Mouse (Mus musculus) E14TG2a.4 (cell line): ENCODE data around the gene Npas3.

ENCODE experiments used
- H3K27me3 ChIP-seq: 2 replicates; pipeline ENCODE4 v1.6.1; 2014; ENCODE audit warnings: low read length, control low read depth; ENCODE audit not compliant: insufficient read depth
- H3K36me3 ChIP-seq: 2 replicates; pipeline ENCODE4 v1.6.1; 2014; ENCODE audit warnings: low read length, control low read depth; ENCODE audit not compliant: insufficient read depth
- H3K4me1 ChIP-seq: replicated peaks from 2 replicates; pipeline ENCODE4 v1.6.1; 2014; ENCODE audit warnings: low read depth, low read length, control low read depth
- H3K4me3 ChIP-seq: replicated peaks from 2 replicates; pipeline ENCODE4 v1.5.1; 2014; ENCODE audit warnings: mild to moderate bottlenecking, low read length
- H3K9me3 ChIP-seq: 2 replicates; pipeline ENCODE4 v1.6.1; 2014; ENCODE audit warnings: low read length, control low read depth
- CTCF ChIP-seq: conservative IDR thresholded peaks from 2 replicates; pipeline ENCODE4 v1.5.1; 2014; ENCODE audit warnings: low read length
- NANOG ChIP-seq: IDR thresholded peaks from 2 replicates; pipeline ENCODE4 v1.6.1; 2014; ENCODE audit warnings: borderline replicate concordance, low read length, mixed read lengths
- POU5F1 ChIP-seq: IDR thresholded peaks from 2 replicates; pipeline ENCODE4 v1.6.1; 2014; ENCODE audit warnings: low read length, borderline replicate concordance

The Npas3 gene

DNA sequence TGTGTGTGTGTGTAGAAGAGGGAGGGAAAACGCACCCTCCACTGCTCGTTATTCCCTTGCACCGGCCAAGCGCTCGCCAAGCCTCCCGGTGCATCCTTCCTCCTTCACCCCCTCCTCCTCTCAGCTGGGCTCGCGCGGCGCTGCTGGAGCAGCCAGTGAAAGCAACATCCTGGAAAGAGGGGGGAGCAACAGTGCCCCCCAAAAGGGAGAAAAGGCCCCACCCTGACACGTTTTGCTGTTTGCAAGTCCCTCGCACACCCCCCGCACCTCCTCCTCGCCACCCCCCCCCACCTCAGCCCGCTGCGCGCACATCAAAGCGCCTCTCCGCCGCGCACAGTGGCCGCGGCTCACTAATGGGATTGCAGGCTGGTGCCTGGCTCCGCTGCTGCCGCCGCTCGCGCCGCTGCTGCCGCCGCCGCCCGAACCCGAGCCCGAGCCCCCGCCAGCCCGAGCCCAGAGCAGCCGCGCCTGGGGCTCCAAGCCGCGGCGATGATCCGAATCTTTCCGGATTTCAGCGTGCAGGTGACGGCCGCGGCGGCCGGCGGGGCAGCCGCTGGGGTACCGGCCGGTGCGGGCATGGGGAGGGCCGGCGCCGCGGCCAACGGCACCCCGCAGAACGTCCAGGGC is at the start of gene Npas3:
TSS of gene Npas3 (plus strand) at position 577 of the 627 bp plus-strand sequence.
- peaks cover 35% of the 10 kb centered on the region for H3K4me1 ChIP-seq
- H3K36me3 ChIP-seq: no peaks in the 10 kb centered on the region
- TF ChIP-seq POU5F1 (no peak), NANOG (no peak), CTCF (no peak)
- peaks cover 73% of the 10 kb centered on the region for H3K27me3 ChIP-seq
- H3K9me3 ChIP-seq: no peaks in the 10 kb centered on the region
- H3K4me3 ChIP-seq: peak within 1 kb of the TSS; percentile 73

- TF ChIP-seq CTCF (no peak), POU5F1 (no peak), NANOG (no peak)
- Histone ChIP-seq H3K4me1 (no peaks in the 10 kb centered on the region), H3K4me3 (no peak overlapping the region), H3K27me3 (no peaks in the 10 kb centered on the region), H3K9me3 (peaks cover 87% of the 10 kb centered on the region), H3K36me3 (no peaks in the 10 kb centered on the region)
Observed at GRCm38 (mm10) chr12:53217141-53217540, 31.3 kb upstream of the Npas3 start.

DNA sequence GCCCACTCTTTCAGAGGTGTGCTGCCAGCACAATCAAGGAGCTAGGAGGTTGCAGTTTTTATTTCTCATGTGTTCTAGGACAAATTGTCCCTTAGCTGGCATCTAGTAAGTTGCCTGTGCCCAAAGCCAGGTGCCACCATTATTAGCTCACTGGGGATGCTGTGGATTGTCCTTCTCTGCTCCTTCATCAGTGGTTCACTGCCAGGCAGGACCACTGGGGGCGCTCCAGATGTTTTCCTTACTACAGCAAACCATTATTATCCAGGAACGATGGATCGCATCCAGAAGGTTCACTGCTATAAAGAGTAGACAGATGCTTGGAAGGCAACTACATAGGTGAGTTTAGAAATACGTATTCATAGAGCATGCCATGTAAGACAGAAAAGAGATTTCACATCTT is 25.7 kb upstream of the Npas3 start:
- no peak for TF ChIP-seq POU5F1
- no peak for TF ChIP-seq NANOG
- TF ChIP-seq CTCF: no peak
- Histone ChIP-seq H3K4me1 (no peaks in the 10 kb centered on the region), H3K27me3 (no peaks in the 10 kb centered on the region), H3K9me3 (peaks cover 54% of the 10 kb centered on the region), H3K36me3 (no peaks in the 10 kb centered on the region), H3K4me3 (no peak overlapping the region)

DNA sequence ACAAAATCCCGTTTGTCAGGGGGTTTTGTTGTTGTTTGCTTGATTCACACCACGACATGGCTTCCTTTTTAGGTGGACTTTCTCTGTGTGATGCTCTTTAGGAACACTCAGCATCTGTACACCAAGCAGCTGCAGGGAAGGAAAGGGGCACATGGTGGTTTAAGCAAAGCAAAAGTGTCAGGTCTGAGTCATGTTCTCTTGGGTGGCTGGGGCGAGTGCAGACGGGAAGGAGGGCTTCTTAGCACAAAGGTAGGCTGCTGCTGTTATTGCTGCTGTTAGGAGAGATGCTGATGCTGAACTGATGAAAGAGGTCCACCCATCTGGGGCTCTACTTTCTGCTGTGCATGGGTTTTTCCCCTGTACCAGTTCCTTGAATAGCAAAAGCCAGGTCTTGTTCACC is 21.1 kb upstream of the Npas3 start:
- TF ChIP-seq NANOG: no peak
- TF ChIP-seq CTCF: no peak
- no peak for TF ChIP-seq POU5F1

GRCm38 (mm10) chr12:53229419-53229818 is 19.1 kb upstream of the Npas3 start:
- Histone ChIP-seq H3K9me3 (no peaks in the 10 kb centered on the region), H3K36me3 (no peaks in the 10 kb centered on the region), H3K4me1 (no peaks in the 10 kb centered on the region), H3K4me3 (no peak overlapping the region), H3K27me3 (no peaks in the 10 kb centered on the region)
- TF ChIP-seq NANOG: no peak
- no peak for TF ChIP-seq POU5F1
- no peak for TF ChIP-seq CTCF

More for the DNA sequence above, 21.1 kb upstream of the Npas3 start:
- H3K27me3 ChIP-seq: no peaks in the 10 kb centered on the region
- H3K9me3 ChIP-seq: peaks cover 11% of the 10 kb centered on the region
- H3K36me3 ChIP-seq: no peaks in the 10 kb centered on the region
- no peaks in the 10 kb centered on the region for H3K4me1 ChIP-seq
- H3K4me3 ChIP-seq: no peak overlapping the region

DNA sequence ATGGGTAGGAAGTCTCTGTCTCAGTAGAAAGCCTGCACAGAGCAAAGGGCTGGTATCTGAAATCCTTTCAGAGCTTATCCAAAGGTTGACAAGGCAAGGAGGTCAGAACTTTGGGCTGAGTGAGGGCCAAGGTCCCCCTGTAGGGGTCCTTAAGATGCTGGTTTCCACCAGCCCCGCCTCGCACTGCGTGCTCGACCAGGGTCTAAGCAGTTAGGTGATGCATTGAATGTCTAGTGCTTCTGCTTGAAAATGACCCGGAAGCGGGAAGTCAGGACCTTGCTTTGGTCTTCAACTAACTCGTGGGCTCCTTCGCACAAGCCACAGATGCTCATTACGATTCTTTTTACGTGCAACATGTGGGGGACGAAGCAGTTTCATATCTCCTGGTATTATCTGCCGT is 2.3 kb upstream of the Npas3 start:
- H3K4me1 ChIP-seq: peaks cover 27% of the 10 kb centered on the region
- no peaks in the 10 kb centered on the region for H3K9me3 ChIP-seq
- peak overlapping the region; percentile 51; the same call in 1 of the 2 replicates for H3K4me3 ChIP-seq
- no peaks in the 10 kb centered on the region for H3K36me3 ChIP-seq
- TF ChIP-seq POU5F1: no peak
- TF ChIP-seq NANOG: no peak
- no peak for TF ChIP-seq CTCF
- peaks cover 70% of the 10 kb centered on the region for H3K27me3 ChIP-seq

DNA sequence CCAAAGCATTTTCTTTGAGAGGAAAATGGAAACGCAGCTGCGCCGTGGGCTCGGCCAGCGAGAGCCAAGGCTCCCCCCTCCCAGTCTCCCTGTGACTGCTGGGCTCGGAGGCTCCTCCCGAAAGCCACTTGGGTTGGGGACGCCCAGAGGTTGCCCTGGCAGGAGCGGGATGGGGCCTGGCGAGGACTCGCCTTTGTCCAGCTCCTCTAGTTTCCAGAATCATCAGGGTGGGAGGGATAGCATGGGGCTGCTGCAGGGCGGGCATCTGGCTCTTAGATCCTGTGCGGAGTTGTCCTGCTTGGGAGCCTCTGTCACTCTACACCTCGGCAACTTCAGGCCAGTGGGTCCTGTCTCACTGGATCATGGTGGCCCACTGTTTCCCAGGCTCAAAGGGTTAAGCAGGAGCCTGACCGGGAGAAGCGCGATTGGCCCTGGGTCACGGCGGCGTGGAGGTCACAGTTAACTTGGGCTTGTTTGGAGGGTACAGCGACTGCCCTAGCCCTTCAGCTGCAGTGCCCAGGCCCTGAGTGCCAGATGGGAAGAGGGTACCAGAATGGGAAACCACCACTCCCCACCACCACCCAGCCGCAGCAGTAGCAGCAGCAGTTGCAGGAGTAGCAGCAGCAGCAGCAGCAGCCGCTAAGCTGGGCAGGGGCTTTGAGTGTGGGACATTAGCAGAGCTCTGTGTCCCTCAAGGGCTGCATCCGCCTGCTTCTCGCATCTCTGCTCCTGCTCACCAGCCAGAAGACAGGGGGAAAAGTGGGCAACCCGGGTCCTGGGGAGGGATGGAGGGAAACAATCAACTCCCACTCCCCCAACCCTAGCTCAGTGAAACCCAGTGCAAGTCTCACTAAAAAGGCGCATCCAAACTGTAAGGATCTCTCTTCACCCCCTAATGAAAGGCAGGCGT is 1.6 kb upstream of the Npas3 start:
- Histone ChIP-seq H3K4me1 (peaks cover 34% of the 10 kb centered on the region), H3K9me3 (no peaks in the 10 kb centered on the region), H3K27me3 (peaks cover 73% of the 10 kb centered on the region), H3K4me3 (peak overlapping the region; percentile 51; the same call in 1 of the 2 replicates), H3K36me3 (no peaks in the 10 kb centered on the region)
- no peak for TF ChIP-seq CTCF
- no peak for TF ChIP-seq POU5F1
- TF ChIP-seq NANOG: no peak

DNA sequence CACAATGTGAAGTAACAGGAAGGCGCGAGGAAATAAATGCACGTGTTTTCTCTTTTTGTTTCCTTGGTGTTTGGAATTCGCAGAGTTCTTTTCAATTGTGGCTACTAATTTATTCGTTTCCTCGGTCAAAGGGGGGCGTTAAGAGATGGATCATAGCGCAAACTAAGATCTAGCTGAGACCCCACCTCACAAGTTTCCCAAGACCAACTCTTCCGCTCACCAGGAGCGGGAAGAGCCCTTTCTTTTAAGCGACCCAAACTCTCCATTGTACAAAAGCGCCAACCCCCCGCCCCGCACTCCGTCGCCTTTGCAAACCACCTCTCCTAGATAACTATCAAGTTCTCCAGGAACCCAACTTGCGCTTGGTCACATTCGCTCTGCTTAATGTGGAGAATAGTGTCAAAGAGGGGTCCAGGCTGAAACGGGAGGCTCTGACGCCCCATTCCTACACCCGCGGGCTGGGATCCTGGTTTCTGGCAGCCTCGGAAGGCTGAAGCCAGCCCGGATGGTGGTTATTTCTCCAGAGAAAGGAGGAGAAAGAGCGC is 914 bp upstream of the Npas3 start:
- TF ChIP-seq CTCF (no peak), POU5F1 (no peak), NANOG (no peak)
- peaks cover 73% of the 10 kb centered on the region for H3K27me3 ChIP-seq
- H3K4me3 ChIP-seq: peak overlapping the region; percentile 73
- peaks cover 35% of the 10 kb centered on the region for H3K4me1 ChIP-seq
- H3K36me3 ChIP-seq: no peaks in the 10 kb centered on the region
- H3K9me3 ChIP-seq: no peaks in the 10 kb centered on the region
